Mouse (Mus musculus) kidney, postnatal 10 days (tissue): ENCODE data around the gene Tlnrd1.
"Not testable (repeated sequence)": the region's sequence is repeated elsewhere in the genome, so short reads cannot be mapped to it uniquely, and the experiment has no call there.

Experiments used
- DNase-seq: peaks from one replicate; pipeline ENCODE4 v3.0.0; 2021; ENCODE audit warnings: mixed read lengths

The Tlnrd1 gene

GRCm38 (mm10) chr7:83884021-83884658, at the start of gene Tlnrd1, which contains the start of gene Mesd:
Gene Tlnrd1, minus strand, starts transcription at chr7:83884305.
Gene Mesd, plus strand, starts transcription at chr7:83884466.
- peak; percentile 93 for DNase-seq

GRCm38 (mm10) chr7:83921637-83922036, 37.5 kb upstream of the Tlnrd1 start:
- no peak for DNase-seq

GRCm38 (mm10) chr7:83920241-83920640, 36.1 kb upstream of the Tlnrd1 start:
- DNase-seq = no peak

GRCm38 (mm10) chr7:83914566-83914965, 30.5 kb upstream of the Tlnrd1 start:
- peak; percentile 93 for DNase-seq

- no peak for DNase-seq
Observed at GRCm38 (mm10) chr7:83913995-83914394, 29.9 kb upstream of the Tlnrd1 start.

- DNase-seq = no peak
Observed at GRCm38 (mm10) chr7:83913405-83913932, 29.4 kb upstream of the Tlnrd1 start.

- DNase-seq = no peak
Observed at GRCm38 (mm10) chr7:83911909-83912308, 27.8 kb upstream of the Tlnrd1 start.

- DNase-seq = no peak
Observed at GRCm38 (mm10) chr7:83904831-83905230, 20.7 kb upstream of the Tlnrd1 start.

- DNase-seq = no peak
Observed at GRCm38 (mm10) chr7:83902296-83903145, 18.4 kb upstream of the Tlnrd1 start.

GRCm38 (mm10) chr7:83901425-83901824, 17.3 kb upstream of the Tlnrd1 start:
- DNase-seq = no peak

GRCm38 (mm10) chr7:83900519-83900918, 16.4 kb upstream of the Tlnrd1 start:
- no peak for DNase-seq

GRCm38 (mm10) chr7:83898267-83898666, 14.2 kb upstream of the Tlnrd1 start:
- no peak for DNase-seq

- DNase-seq = no peak
Observed at GRCm38 (mm10) chr7:83896077-83896740, 12.1 kb upstream of the Tlnrd1 start.

GRCm38 (mm10) chr7:83894348-83894747, 10.2 kb upstream of the Tlnrd1 start:
- no peak for DNase-seq

- DNase-seq = no peak
Observed at GRCm38 (mm10) chr7:83892333-83892669, 8.2 kb upstream of the Tlnrd1 start.

GRCm38 (mm10) chr7:83891433-83892332, 7.6 kb upstream of the Tlnrd1 start:
- peak; percentile 100 for DNase-seq

- not testable (repeated sequence) for DNase-seq
Observed at GRCm38 (mm10) chr7:83889946-83890345, 5.8 kb upstream of the Tlnrd1 start.

GRCm38 (mm10) chr7:83889383-83889782, 5.3 kb upstream of the Tlnrd1 start:
- peak; percentile 60 for DNase-seq

GRCm38 (mm10) chr7:83886366-83887129, 2.4 kb upstream of the Tlnrd1 start:
- DNase-seq = peak; percentile 41

- no peak for DNase-seq
Observed at GRCm38 (mm10) chr7:83885835-83886234, 1.7 kb upstream of the Tlnrd1 start.

GRCm38 (mm10) chr7:83884921-83885532, 922 bp upstream of the Tlnrd1 start:
- DNase-seq = no peak
